Mouse (Mus musculus) liver, adult (tissue): Measurements from ENCODE around the gene Sugp1.

Experiments
- GATA4 ChIP-seq: IDR thresholded peaks from 2 replicates; pipeline ENCODE4 v1.6.1; 2014; ENCODE audit warnings: mild to moderate bottlenecking, low read length; ENCODE audit not compliant: insufficient replicate concordance

Sugp1 gene

GRCm38 (mm10) chr8:70120667-70121066 is 78.1 kb downstream of the Sugp1 start, which contains the start of gene Ncan:
Gene Ncan (minus strand): TSS chr8:70120873.
- TF ChIP-seq GATA4, result no peak
